Mouse (Mus musculus): Measurements from ENCODE around the gene Prss34. TPM values are rescaled to one million over a fixed set of nuclear protein-coding genes. Genes with fewer than 3 reads are reported as not detected.

The Prss34 gene
- polyA plus RNA-seq, 1 experiment from 2014 or later, result not detected

- WGBS, result 46% methylated on average over 4 of the region's 4 CpGs
- no peak overlapping the region for H3K9ac ChIP-seq (replicated peaks; ENCODE audit: low read depth, low read length)
- no peaks in the 10 kb centered on the region for H3K9me3 ChIP-seq (ENCODE audit: control insufficient read depth, low read length)
- no peaks in the 10 kb centered on the region for H3K27me3 ChIP-seq (ENCODE audit: control insufficient read depth, insufficient read depth, low read length)
- no peak overlapping the region for H3K4me3 ChIP-seq (ENCODE audit: low read depth, low read length)
- no peak overlapping the region for H3K27ac ChIP-seq (ENCODE audit: low read depth, low read length)
- ATAC-seq (ENCODE audit: low read depth), result no peak
- H3K4me2 ChIP-seq (ENCODE audit: low read depth, low read length), result no peak overlapping the region
- H3K36me3 ChIP-seq (ENCODE audit: control insufficient read depth, insufficient read depth, low read length), result no peaks in the 10 kb centered on the region
- H3K4me1 ChIP-seq (ENCODE audit: control insufficient read depth, insufficient read depth, low read length), result no peaks in the 10 kb centered on the region
Measured at GRCm38 (mm10) chr17:25290411-25290810, 7.8 kb upstream of the Prss34 start.

- H3K4me2 ChIP-seq (ENCODE audit: low read depth, low read length), result no peak overlapping the region
- ATAC-seq (ENCODE audit: low read depth), result no peak
- WGBS, result 85% methylated on average over 5 of the region's 5 CpGs
- no peaks in the 10 kb centered on the region for H3K9me3 ChIP-seq (ENCODE audit: control insufficient read depth, low read length)
- no peak overlapping the region for H3K27ac ChIP-seq (ENCODE audit: low read depth, low read length)
- H3K4me1 ChIP-seq (ENCODE audit: control insufficient read depth, insufficient read depth, low read length), result no peaks in the 10 kb centered on the region
- no peak overlapping the region for H3K4me3 ChIP-seq (ENCODE audit: low read depth, low read length)
- no peaks in the 10 kb centered on the region for H3K36me3 ChIP-seq (ENCODE audit: control insufficient read depth, insufficient read depth, low read length)
- H3K9ac ChIP-seq (replicated peaks; ENCODE audit: low read depth, low read length), result no peak overlapping the region
- H3K27me3 ChIP-seq (ENCODE audit: control insufficient read depth, insufficient read depth, low read length), result no peaks in the 10 kb centered on the region
Measured at GRCm38 (mm10) chr17:25293495-25293894, 4.7 kb upstream of the Prss34 start.

DNA sequence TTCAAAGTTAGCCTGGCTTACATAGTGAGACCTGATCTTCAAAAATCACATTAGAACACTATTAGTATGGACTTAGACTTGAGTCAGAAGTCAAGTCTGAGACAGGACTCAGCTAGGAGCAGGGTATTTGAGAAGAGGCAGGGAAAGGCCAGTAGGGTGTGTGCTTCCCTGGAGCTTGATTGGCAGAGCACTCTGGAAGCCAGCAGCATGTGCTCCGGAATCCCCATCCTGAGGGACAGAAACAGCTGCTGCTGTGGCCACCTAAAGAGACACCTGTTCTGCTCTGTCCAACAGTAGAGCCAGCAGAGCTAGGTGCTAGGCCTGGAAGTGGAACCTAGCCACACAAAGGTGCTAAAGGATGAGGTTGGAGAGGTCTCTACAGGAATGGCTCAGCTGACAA is 4.1 kb upstream of the Prss34 start:
- 72% methylated on average over 1 of the region's 1 CpGs for WGBS
- no peaks in the 10 kb centered on the region for H3K36me3 ChIP-seq (ENCODE audit: control insufficient read depth, insufficient read depth, low read length)

DNA sequence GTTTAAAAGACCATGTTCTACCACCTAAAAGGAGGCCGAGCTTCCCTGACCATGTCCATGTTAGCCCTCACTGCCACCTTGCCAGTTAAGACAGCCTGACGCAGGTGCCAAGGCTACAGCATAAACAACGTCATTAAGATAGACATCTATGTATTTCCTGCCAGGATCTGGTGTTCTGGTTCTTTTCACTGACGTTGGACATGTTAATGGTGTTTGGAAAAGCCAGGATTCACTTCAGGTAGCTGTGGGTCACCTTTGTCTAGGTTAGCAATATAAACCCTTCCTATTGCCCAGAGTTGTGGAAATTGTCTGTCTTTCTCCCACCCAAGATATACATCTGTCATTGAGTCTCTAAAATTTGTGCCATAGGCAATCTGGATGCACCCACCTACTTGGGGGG is 10.2 kb downstream of the Prss34 start, which contains the start of gene Prss28:
TSS of gene Prss28 (plus strand) at position 301 of the 400 bp plus-strand sequence.
- ATAC-seq (ENCODE audit: low read depth), result no peak
- H3K27ac ChIP-seq (ENCODE audit: low read depth, low read length), result no peak within 1 kb of the TSS

More for the DNA sequence above, 4.1 kb upstream of the Prss34 start:
- H3K4me1 ChIP-seq (ENCODE audit: control insufficient read depth, insufficient read depth, low read length), result no peaks in the 10 kb centered on the region
- H3K4me3 ChIP-seq (ENCODE audit: low read depth, low read length), result no peak overlapping the region
- ATAC-seq (ENCODE audit: low read depth), result no peak
- H3K4me2 ChIP-seq (ENCODE audit: low read depth, low read length), result no peak overlapping the region
- no peaks in the 10 kb centered on the region for H3K9me3 ChIP-seq (ENCODE audit: control insufficient read depth, low read length)
- no peak overlapping the region for H3K9ac ChIP-seq (replicated peaks; ENCODE audit: low read depth, low read length)
- H3K27me3 ChIP-seq (ENCODE audit: control insufficient read depth, insufficient read depth, low read length), result no peaks in the 10 kb centered on the region
- H3K27ac ChIP-seq (ENCODE audit: low read depth, low read length), result no peak overlapping the region

DNA sequence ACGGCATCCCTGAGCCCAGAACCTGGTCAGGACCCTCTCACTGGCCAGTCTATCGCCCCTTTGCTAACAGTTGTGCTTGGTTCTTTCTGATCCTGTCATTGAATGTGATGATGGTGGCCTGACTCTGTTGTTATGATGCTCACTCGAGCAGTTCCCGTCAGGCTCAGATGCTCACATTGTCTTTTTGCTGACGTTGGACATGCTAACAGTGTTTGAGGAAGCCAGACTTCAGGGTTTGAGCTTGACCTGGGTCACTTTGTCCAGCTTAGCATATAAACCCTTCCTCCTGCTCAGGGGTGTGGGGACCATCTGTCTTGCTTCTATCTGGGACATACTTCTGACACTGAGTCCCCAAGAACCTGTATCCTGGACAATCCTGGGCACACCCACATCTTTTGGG is 20.2 kb downstream of the Prss34 start, which contains the start of gene Prss29:
TSS of gene Prss29 (plus strand) at position 301 of the 400 bp plus-strand sequence.
- WGBS, result 77% methylated on average over 5 of the region's 5 CpGs
- H3K4me1 ChIP-seq (ENCODE audit: control insufficient read depth, insufficient read depth, low read length), result no peaks in the 10 kb centered on the region
- H3K4me3 ChIP-seq (ENCODE audit: low read depth, low read length), result no peak within 1 kb of the TSS
- no peak within 1 kb of the TSS for H3K4me2 ChIP-seq (ENCODE audit: low read depth, low read length)
- no peak for ATAC-seq (ENCODE audit: low read depth)
- H3K36me3 ChIP-seq (ENCODE audit: control insufficient read depth, insufficient read depth, low read length), result no peaks in the 10 kb centered on the region
- no peak within 1 kb of the TSS for H3K9ac ChIP-seq (replicated peaks; ENCODE audit: low read depth, low read length)
- no peak within 1 kb of the TSS for H3K27ac ChIP-seq (ENCODE audit: low read depth, low read length)
- no peaks in the 10 kb centered on the region for H3K9me3 ChIP-seq (ENCODE audit: control insufficient read depth, low read length)
- no peaks in the 10 kb centered on the region for H3K27me3 ChIP-seq (ENCODE audit: control insufficient read depth, insufficient read depth, low read length)

More for the DNA sequence above, 10.2 kb downstream of the Prss34 start, which contains the start of gene Prss28:
- Histone ChIP-seq H3K36me3 (ENCODE audit: control insufficient read depth, insufficient read depth, low read length) (no peaks in the 10 kb centered on the region), H3K4me2 (ENCODE audit: low read depth, low read length) (no peak within 1 kb of the TSS), H3K27me3 (ENCODE audit: control insufficient read depth, insufficient read depth, low read length) (no peaks in the 10 kb centered on the region), H3K4me1 (ENCODE audit: control insufficient read depth, insufficient read depth, low read length) (no peaks in the 10 kb centered on the region), H3K4me3 (ENCODE audit: low read depth, low read length) (no peak within 1 kb of the TSS), H3K9ac (replicated peaks; ENCODE audit: low read depth, low read length) (no peak within 1 kb of the TSS), H3K9me3 (ENCODE audit: control insufficient read depth, low read length) (no peaks in the 10 kb centered on the region)
- WGBS, result 83% methylated on average over 4 of the region's 4 CpGs

DNA sequence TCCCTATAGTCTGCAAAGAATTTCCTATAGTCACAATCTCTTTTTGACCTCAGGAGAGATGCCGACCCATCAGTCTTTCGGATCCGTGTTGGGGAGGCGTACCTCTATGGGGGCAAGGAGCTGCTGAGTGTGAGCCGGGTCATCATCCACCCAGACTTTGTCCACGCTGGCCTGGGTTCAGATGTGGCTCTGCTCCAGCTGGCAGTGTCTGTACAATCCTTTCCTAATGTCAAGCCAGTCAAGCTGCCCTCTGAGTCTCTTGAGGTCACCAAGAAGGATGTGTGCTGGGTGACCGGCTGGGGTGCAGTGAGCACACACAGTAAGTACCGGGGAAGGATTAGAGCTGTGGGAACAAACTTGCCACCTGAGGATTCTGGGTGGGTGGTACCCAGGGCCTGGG is 22.6 kb downstream of the Prss34 start:
- WGBS, result 93% methylated on average over 8 of the region's 8 CpGs
- Histone ChIP-seq H3K36me3 (ENCODE audit: control insufficient read depth, insufficient read depth, low read length) (no peaks in the 10 kb centered on the region), H3K4me3 (ENCODE audit: low read depth, low read length) (no peak overlapping the region), H3K4me1 (ENCODE audit: control insufficient read depth, insufficient read depth, low read length) (no peaks in the 10 kb centered on the region), H3K27ac (ENCODE audit: low read depth, low read length) (no peak overlapping the region), H3K9me3 (ENCODE audit: control insufficient read depth, low read length) (no peaks in the 10 kb centered on the region), H3K9ac (replicated peaks; ENCODE audit: low read depth, low read length) (no peak overlapping the region), H3K4me2 (ENCODE audit: low read depth, low read length) (no peak overlapping the region), H3K27me3 (ENCODE audit: control insufficient read depth, insufficient read depth, low read length) (no peaks in the 10 kb centered on the region)
- ATAC-seq (ENCODE audit: low read depth), result no peak

DNA sequence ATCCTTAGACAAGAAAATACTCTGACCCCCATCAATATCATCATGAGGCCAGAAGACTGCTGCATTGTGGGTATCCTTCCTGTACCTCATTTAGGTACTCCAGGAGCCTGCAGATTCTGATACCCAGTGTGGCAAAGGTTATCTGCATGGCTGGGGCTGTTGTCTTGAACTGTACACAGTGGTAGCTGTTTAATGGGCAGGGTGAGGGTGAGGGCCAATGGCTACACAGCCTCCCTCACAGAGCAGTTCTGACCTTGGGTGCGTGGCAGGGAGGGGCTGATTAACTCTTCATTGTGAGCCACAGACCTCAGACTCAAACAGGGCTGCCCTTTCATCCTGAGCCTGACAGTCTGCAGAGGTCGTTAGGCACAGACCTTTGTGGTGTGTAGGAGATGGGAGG is 24.7 kb downstream of the Prss34 start:
- no peaks in the 10 kb centered on the region for H3K36me3 ChIP-seq (ENCODE audit: control insufficient read depth, insufficient read depth, low read length)
- H3K4me1 ChIP-seq (ENCODE audit: control insufficient read depth, insufficient read depth, low read length), result no peaks in the 10 kb centered on the region
- no peak overlapping the region for H3K4me3 ChIP-seq (ENCODE audit: low read depth, low read length)
- no peak overlapping the region for H3K27ac ChIP-seq (ENCODE audit: low read depth, low read length)
- no peak for ATAC-seq (ENCODE audit: low read depth)
- H3K4me2 ChIP-seq (ENCODE audit: low read depth, low read length), result no peak overlapping the region
- no peaks in the 10 kb centered on the region for H3K27me3 ChIP-seq (ENCODE audit: control insufficient read depth, insufficient read depth, low read length)
- WGBS, result 25% methylated on average over 2 of the region's 2 CpGs
- H3K9ac ChIP-seq (replicated peaks; ENCODE audit: low read depth, low read length), result no peak overlapping the region
- no peaks in the 10 kb centered on the region for H3K9me3 ChIP-seq (ENCODE audit: control insufficient read depth, low read length)

GRCm38 (mm10) chr17:25332321-25332720 is 34.1 kb downstream of the Prss34 start:
- Histone ChIP-seq H3K27ac (ENCODE audit: low read depth, low read length) (no peak overlapping the region), H3K9me3 (ENCODE audit: control insufficient read depth, low read length) (no peaks in the 10 kb centered on the region), H3K4me3 (ENCODE audit: low read depth, low read length) (no peak overlapping the region), H3K4me2 (ENCODE audit: low read depth, low read length) (no peak overlapping the region), H3K36me3 (ENCODE audit: control insufficient read depth, insufficient read depth, low read length) (no peaks in the 10 kb centered on the region), H3K9ac (replicated peaks; ENCODE audit: low read depth, low read length) (no peak overlapping the region), H3K27me3 (ENCODE audit: control insufficient read depth, insufficient read depth, low read length) (peaks cover 2% of the 10 kb centered on the region; the same call in 1 of the 2 replicates), H3K4me1 (ENCODE audit: control insufficient read depth, insufficient read depth, low read length) (no peaks in the 10 kb centered on the region)
- WGBS, result 75% methylated on average over 9 of the region's 9 CpGs
- ATAC-seq (ENCODE audit: low read depth), result no peak

GRCm38 (mm10) chr17:25333943-25334342 is 35.7 kb downstream of the Prss34 start:
- no peak overlapping the region for H3K9ac ChIP-seq (replicated peaks; ENCODE audit: low read depth, low read length)
- under 1% methylated on average over 8 of the region's 8 CpGs for WGBS
- H3K4me1 ChIP-seq (ENCODE audit: control insufficient read depth, insufficient read depth, low read length), result no peaks in the 10 kb centered on the region
- no peaks in the 10 kb centered on the region for H3K9me3 ChIP-seq (ENCODE audit: control insufficient read depth, low read length)
- H3K4me2 ChIP-seq (ENCODE audit: low read depth, low read length), result no peak overlapping the region
- peaks cover 2% of the 10 kb centered on the region; the same call in 1 of the 2 replicates for H3K27me3 ChIP-seq (ENCODE audit: control insufficient read depth, insufficient read depth, low read length)
- no peak overlapping the region for H3K4me3 ChIP-seq (ENCODE audit: low read depth, low read length)
- ATAC-seq (ENCODE audit: low read depth), result no peak
- H3K27ac ChIP-seq (ENCODE audit: low read depth, low read length), result no peak overlapping the region
- no peaks in the 10 kb centered on the region for H3K36me3 ChIP-seq (ENCODE audit: control insufficient read depth, insufficient read depth, low read length)

Measured in neural tube, embryonic 14.5 days (tissue).